Mouse (Mus musculus): Measurements from ENCODE around the gene Igsf8.

Igsf8 gene

GRCm38 (mm10) chr1:172301180-172301579 lies 39.7 kb downstream of the Igsf8 start:
- DNase-seq (ENCODE audit: inconsistent age in 2 of 2, low spot score in 1 of 2): no peak

- peak in 1 of 2 experiments; percentile 33 for DNase-seq (ENCODE audit: inconsistent age in 2 of 2, low spot score in 1 of 2)
Observed at GRCm38 (mm10) chr1:172302311-172302710, 40.9 kb downstream of the Igsf8 start.

- DNase-seq (ENCODE audit: inconsistent age in 2 of 2, low spot score in 1 of 2): no peak
Observed at GRCm38 (mm10) chr1:172302851-172303250, 41.4 kb downstream of the Igsf8 start.

GRCm38 (mm10) chr1:172304443-172304842 lies 43.0 kb downstream of the Igsf8 start:
- no peak for DNase-seq (ENCODE audit: inconsistent age in 2 of 2, low spot score in 1 of 2)

GRCm38 (mm10) chr1:172305153-172305552 lies 43.7 kb downstream of the Igsf8 start:
- no peak for DNase-seq (ENCODE audit: inconsistent age in 2 of 2, low spot score in 1 of 2)

- DNase-seq (ENCODE audit: inconsistent age in 2 of 2, low spot score in 1 of 2): peak in 1 of 2 experiments; percentile 69
Observed at GRCm38 (mm10) chr1:172305635-172306034, 44.2 kb downstream of the Igsf8 start.

- no peak for DNase-seq (ENCODE audit: inconsistent age in 2 of 2, low spot score in 1 of 2)
Observed at GRCm38 (mm10) chr1:172306196-172306595, 44.8 kb downstream of the Igsf8 start.

GRCm38 (mm10) chr1:172306885-172307284 lies 45.4 kb downstream of the Igsf8 start:
- DNase-seq (ENCODE audit: inconsistent age in 2 of 2, low spot score in 1 of 2): peak in 1 of 2 experiments; percentile 25

GRCm38 (mm10) chr1:172307936-172308335 lies 46.5 kb downstream of the Igsf8 start:
- peak in 1 of 2 experiments; percentile 38 for DNase-seq (ENCODE audit: inconsistent age in 2 of 2, low spot score in 1 of 2)

GRCm38 (mm10) chr1:172308409-172308808 lies 47.0 kb downstream of the Igsf8 start:
- peak in 1 of 2 experiments; percentile 39 for DNase-seq (ENCODE audit: inconsistent age in 2 of 2, low spot score in 1 of 2)

GRCm38 (mm10) chr1:172309699-172310398 lies 48.4 kb downstream of the Igsf8 start:
- peak; percentile 90 to 99 for DNase-seq (ENCODE audit: inconsistent age in 2 of 2, low spot score in 1 of 2)

- peak; percentile 87 to 93 for DNase-seq (ENCODE audit: inconsistent age in 2 of 2, low spot score in 1 of 2)
Observed at GRCm38 (mm10) chr1:172311248-172311906, 49.9 kb downstream of the Igsf8 start.

- DNase-seq (ENCODE audit: inconsistent age in 2 of 2, low spot score in 1 of 2): peak; percentile 93 to 98
Observed at GRCm38 (mm10) chr1:172311921-172312767, 50.7 kb downstream of the Igsf8 start.

- no peak for DNase-seq (ENCODE audit: inconsistent age in 2 of 2, low spot score in 1 of 2)
Observed at GRCm38 (mm10) chr1:172312768-172313561, 51.5 kb downstream of the Igsf8 start.

GRCm38 (mm10) chr1:172313613-172314411 lies 52.4 kb downstream of the Igsf8 start:
- peak in 1 of 2 experiments; percentile 65 for DNase-seq (ENCODE audit: inconsistent age in 2 of 2, low spot score in 1 of 2)

GRCm38 (mm10) chr1:172314911-172315310 lies 53.5 kb downstream of the Igsf8 start:
- peak in 1 of 2 experiments; percentile 32 for DNase-seq (ENCODE audit: inconsistent age in 2 of 2, low spot score in 1 of 2)

GRCm38 (mm10) chr1:172317431-172317830 lies 56.0 kb downstream of the Igsf8 start:
- no peak for DNase-seq (ENCODE audit: inconsistent age in 2 of 2, low spot score in 1 of 2)

GRCm38 (mm10) chr1:172317946-172318345 lies 56.5 kb downstream of the Igsf8 start:
- no peak for DNase-seq (ENCODE audit: inconsistent age in 2 of 2, low spot score in 1 of 2)

GRCm38 (mm10) chr1:172318424-172319035 lies 57.1 kb downstream of the Igsf8 start:
- DNase-seq (ENCODE audit: inconsistent age in 2 of 2, low spot score in 1 of 2): no peak

All from adrenal gland, adult (tissue).